In the genomic region with DNA sequence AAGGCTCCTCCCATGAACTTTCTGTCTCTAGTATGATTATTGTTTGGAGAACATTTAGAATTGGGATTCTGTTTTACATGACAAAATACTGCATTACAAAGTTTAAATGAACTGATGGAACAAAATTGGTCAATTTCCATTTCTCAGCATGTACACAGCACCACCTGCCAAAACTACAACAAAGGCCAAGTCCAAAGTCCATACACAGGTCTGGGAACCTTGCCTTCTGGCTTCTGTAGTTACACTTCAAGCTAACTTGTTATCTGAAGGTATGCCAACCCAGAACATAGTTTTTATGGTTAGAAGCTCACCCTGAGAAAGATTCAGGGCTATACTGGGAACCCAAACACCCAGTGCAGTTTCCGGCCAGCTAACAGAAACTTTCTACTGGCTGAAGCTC, we compare ENCODE assay signal across 29 mouse cellular contexts. TPM values are rescaled to one million over a fixed set of nuclear protein-coding genes. Genes with fewer than 3 reads are reported as not detected.
DNase-seq lines count a peak whose midpoint lies in the region; ATAC-seq and TF ChIP-seq lines count a peak whose summit lies in the region.
"Had no signal": no experiment of that assay in that cellular context is flagged by ENCODE, and none has a peak within 500 bp of the region (broad histone marks: within the 10 kb centered on the region; RNA-seq: fewer than 3 reads in every experiment).

No protein-coding gene starts in this region.

- H3K27ac ChIP-seq in kidney, adult 2 months (ENCODE audit: insufficient read depth, low read depth, low read length): peak overlapping the region; percentile 48; the same call in 1 of the 2 replicates
- no peak overlapping the region for H3K27ac ChIP-seq in intestine, embryonic 14.5 days (ENCODE audit: low read depth)
- no peak overlapping the region for H3K27ac ChIP-seq in intestine, embryonic 16.5 days (ENCODE audit: low read length)
- H3K27ac ChIP-seq in small intestine, adult 2 months (ENCODE audit: insufficient read depth, low read depth, low read length): peak overlapping the region; percentile 26; the same call in 1 of the 2 replicates
- H3K27ac ChIP-seq: gastrocnemius, adult 2 months; heart, embryonic 13.5 days; hindbrain, embryonic 15.5 days; layer of hippocampus, adult 2 months; liver, embryonic 15.5 days; lung, embryonic 15.5 days had no signal

- no peak for TF ChIP-seq CTCF in kidney, adult 2 months (conservative IDR thresholded peaks at IDR 0.05; ENCODE audit: insufficient read depth, insufficient read length, low read depth, low read length)
- TF ChIP-seq CTCF in small intestine, adult 2 months (IDR thresholded peaks at IDR 0.05; ENCODE audit: extremely low read depth, insufficient read length, insufficient replicate concordance, low read depth, low read length): no peak

- no peak overlapping the region for H3K9ac ChIP-seq in intestine, embryonic 14.5 days (ENCODE audit: low read length)
- H3K9ac ChIP-seq in intestine, embryonic 16.5 days (ENCODE audit: low read depth, low read length): no peak overlapping the region
- H3K9ac ChIP-seq: heart, embryonic 13.5 days; hindbrain, embryonic 15.5 days; liver, embryonic 15.5 days; lung, embryonic 15.5 days had no signal

- DNase-seq in kidney, adult 2 months: peak; percentile 92
- DNase-seq in kidney, postnatal 4 days: no peak
- peak; percentile 21 for DNase-seq in intestine, embryonic 14.5 days (ENCODE audit: low spot score)
- no peak for DNase-seq in right cerebral cortex, postnatal 36 days (ENCODE audit: low spot score in 2 of 2)
- DNase-seq in thymus, postnatal 36 days: no peak
- DNase-seq: adrenal gland, postnatal 25 days; cerebellum, adult 18-20 months; cerebellum, postnatal 10 days; gastrocnemius, adult 2 months; gastrocnemius, postnatal 36 days; heart, postnatal 10 days; layer of hippocampus, postnatal 36 days; left cerebral cortex, postnatal 4 days; lung, postnatal 36 days; right cerebral cortex, postnatal 25 days; thymus, postnatal 25 days had no signal

- no peaks in the 10 kb centered on the region for H3K9me3 ChIP-seq in intestine, embryonic 14.5 days (ENCODE audit: control insufficient read depth, low read length)
- no peaks in the 10 kb centered on the region for H3K9me3 ChIP-seq in intestine, embryonic 16.5 days (ENCODE audit: control insufficient read depth, low read length)
- H3K9me3 ChIP-seq: heart, embryonic 13.5 days; hindbrain, embryonic 15.5 days; liver, embryonic 15.5 days; lung, embryonic 15.5 days had no signal

- no peaks in the 10 kb centered on the region; the same call in 1 of the 2 replicates for H3K36me3 ChIP-seq in kidney, adult 2 months (ENCODE audit: control insufficient read depth, insufficient read depth, low read length)
- peaks cover 25% of the 10 kb centered on the region for H3K36me3 ChIP-seq in intestine, embryonic 14.5 days (ENCODE audit: control insufficient read depth, insufficient read depth, low read length)
- peaks cover 2% of the 10 kb centered on the region; the same call in 1 of the 2 replicates for H3K36me3 ChIP-seq in intestine, embryonic 16.5 days (ENCODE audit: control insufficient read depth, insufficient read depth, low read length)
- H3K36me3 ChIP-seq in small intestine, adult 2 months (ENCODE audit: control insufficient read depth, insufficient read depth, low read length): peaks cover 24% of the 10 kb centered on the region

- no peaks in the 10 kb centered on the region for H3K27me3 ChIP-seq in kidney, adult 2 months (replicated peaks; ENCODE audit: control insufficient read depth, insufficient read depth, low read length)
- no peaks in the 10 kb centered on the region for H3K27me3 ChIP-seq in intestine, embryonic 14.5 days (replicated peaks; ENCODE audit: control insufficient read depth, insufficient read depth, low read length)
- no peaks in the 10 kb centered on the region for H3K27me3 ChIP-seq in intestine, embryonic 16.5 days (replicated peaks; ENCODE audit: control insufficient read depth, insufficient read depth, low read length)
- no peaks in the 10 kb centered on the region for H3K27me3 ChIP-seq in small intestine, adult 2 months (ENCODE audit: control insufficient read depth, insufficient read depth, low read length)
- H3K27me3 ChIP-seq: heart, embryonic 13.5 days; hindbrain, embryonic 15.5 days; liver, embryonic 15.5 days; lung, embryonic 15.5 days had no signal

- TF ChIP-seq POLR2A in kidney, adult 2 months (IDR thresholded peaks at IDR 0.05; ENCODE audit: low read depth, low read length): no peak
- no peak for TF ChIP-seq POLR2A in small intestine, adult 2 months (IDR thresholded peaks at IDR 0.05; ENCODE audit: low read depth, low read length)

- ATAC-seq in intestine, embryonic 14.5 days (replicated peaks; ENCODE audit: low FRiP score, low TSS enrichment, low read depth): no peak
- peak; percentile 79 for ATAC-seq in intestine, embryonic 16.5 days
- ATAC-seq: CD4-positive, CD25-positive, alpha-beta regulatory T cell, adult 4 months; forebrain, embryonic 16.5 days; inflammation-experienced regulatory T-cells, adult 6 months; midbrain, embryonic 16.5 days had no signal

- no peak overlapping the region for H3K4me2 ChIP-seq in intestine, embryonic 14.5 days (ENCODE audit: low read length)
- no peak overlapping the region for H3K4me2 ChIP-seq in intestine, embryonic 16.5 days (ENCODE audit: low read depth, low read length)
- H3K4me2 ChIP-seq: heart, embryonic 13.5 days; hindbrain, embryonic 15.5 days; liver, embryonic 15.5 days; lung, embryonic 15.5 days; midbrain, embryonic 11.5 days had no signal

- no peak overlapping the region for H3K4me3 ChIP-seq in kidney, adult 2 months (ENCODE audit: insufficient read depth, low read depth, low read length)
- H3K4me3 ChIP-seq in intestine, embryonic 14.5 days (ENCODE audit: low read depth, low read length): no peak overlapping the region
- H3K4me3 ChIP-seq in intestine, embryonic 16.5 days (ENCODE audit: low read length): no peak overlapping the region
- H3K4me3 ChIP-seq in small intestine, adult 2 months (ENCODE audit: low read depth, low read length): no peak overlapping the region
- H3K4me3 ChIP-seq: erythroblast, embryonic 14.5 days; gastrocnemius, adult 2 months; heart, embryonic 13.5 days; hindbrain, embryonic 15.5 days; layer of hippocampus, adult 2 months; liver, embryonic 15.5 days; lung, embryonic 15.5 days had no signal

- WGBS in kidney, adult 2 months: 58% methylated on average over 1 of the region's 1 CpGs
- WGBS in intestine, embryonic 14.5 days: 100% methylated on average over 1 of the region's 1 CpGs
- WGBS in intestine, embryonic 16.5 days: 88% methylated on average over 1 of the region's 1 CpGs
- WGBS in small intestine, adult 2 months: 33% methylated on average over 1 of the region's 1 CpGs

- H3K4me1 ChIP-seq in kidney, adult 2 months (ENCODE audit: control insufficient read depth, insufficient read depth, low read length): no peaks in the 10 kb centered on the region; the same call in 1 of the 2 replicates
- no peaks in the 10 kb centered on the region for H3K4me1 ChIP-seq in intestine, embryonic 14.5 days (replicated peaks; ENCODE audit: control insufficient read depth, insufficient read depth, low read length)
- 0 out of 2 replicates have a peak, but pooled peaks cover 2% of the 10 kb centered on the region for H3K4me1 ChIP-seq in intestine, embryonic 16.5 days (ENCODE audit: control insufficient read depth, insufficient read depth, low read length)
- H3K4me1 ChIP-seq in small intestine, adult 2 months (ENCODE audit: control insufficient read depth, insufficient read depth, insufficient read length, low read length): peaks cover 2% of the 10 kb centered on the region; the same call in 1 of the 2 replicates
- H3K4me1 ChIP-seq: hindbrain, embryonic 15.5 days; liver, embryonic 15.5 days; lung, embryonic 15.5 days had no signal

RNA-seq across cellular contexts. Expression of a gene that starts 19.1 kb away (rescaled TPM):
- 0.49 and 0.75 TPM in 2 replicates for polyA plus RNA-seq in kidney, adult 2 months (2012; rRNA removed)
- polyA plus RNA-seq in intestine, embryonic 14.5 days (2014; fragmentation: Nextera tagmentation; extraction: Ambion mirVana): 38.7 and 45.9 TPM in 2 replicates
- polyA plus RNA-seq in intestine, embryonic 16.5 days (2015; fragmentation: Nextera tagmentation; extraction: Ambion mirVana): 29.4 and 29.8 TPM in 2 replicates
- polyA plus RNA-seq in small intestine, adult 2 months (2012; rRNA removed): 1.0 and 3.0 TPM in 2 replicates
- polyA plus RNA-seq: erythroblast, embryonic 14.5 days had no signal

Comparison
In these comparisons a context has a peak if more than half of its experiments do, and no peak if none do; other contexts are left out.
1. DNase-seq: peak in kidney, adult 2 months (single experiment) and intestine, embryonic 14.5 days (single experiment); none in kidney, postnatal 4 days (0 of 2), right cerebral cortex, postnatal 36 days (0 of 2) and thymus, postnatal 36 days (0 of 2).
2. H3K27ac ChIP-seq: peak in kidney, adult 2 months (single experiment) and small intestine, adult 2 months (single experiment); none in intestine, embryonic 14.5 days (single experiment) and intestine, embryonic 16.5 days (single experiment).